Mouse (Mus musculus) kidney, adult 18-20 months (tissue): ENCODE results near the gene Oaz2.
"Not testable (repeated sequence)": the region's sequence is repeated elsewhere in the genome, so short reads cannot be mapped to it uniquely, and the experiment has no call there.

Source experiments
- DNase-seq: peaks from one replicate; pipeline ENCODE4 v3.0.0; 2021

Oaz2 gene

GRCm38 (mm10) chr9:65667701-65668100 lies at the start of gene Oaz2:
TSS of gene Oaz2 (plus strand) at chr9:65668001.
- no peak for DNase-seq

DNA sequence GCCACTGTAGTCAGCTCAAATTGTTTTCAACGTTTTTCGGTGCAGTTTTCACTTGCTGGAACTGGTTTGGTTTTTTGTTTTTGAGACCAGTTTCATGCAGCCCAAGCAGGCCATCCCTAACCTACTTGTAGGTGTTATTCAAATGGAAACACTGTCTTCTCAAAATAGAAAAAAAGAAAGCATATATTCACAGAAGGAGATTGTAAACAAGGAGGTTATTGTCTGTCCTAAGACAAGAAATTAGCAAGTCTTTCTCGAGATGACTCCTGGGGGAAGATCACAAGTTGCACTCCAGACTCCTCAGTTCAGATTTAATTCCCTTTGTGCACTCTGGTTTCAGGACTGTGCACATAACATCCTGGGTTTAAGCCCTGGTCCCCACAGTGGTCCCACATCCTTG lies 48.5 kb upstream of the Oaz2 start:
- no peak for DNase-seq

DNA sequence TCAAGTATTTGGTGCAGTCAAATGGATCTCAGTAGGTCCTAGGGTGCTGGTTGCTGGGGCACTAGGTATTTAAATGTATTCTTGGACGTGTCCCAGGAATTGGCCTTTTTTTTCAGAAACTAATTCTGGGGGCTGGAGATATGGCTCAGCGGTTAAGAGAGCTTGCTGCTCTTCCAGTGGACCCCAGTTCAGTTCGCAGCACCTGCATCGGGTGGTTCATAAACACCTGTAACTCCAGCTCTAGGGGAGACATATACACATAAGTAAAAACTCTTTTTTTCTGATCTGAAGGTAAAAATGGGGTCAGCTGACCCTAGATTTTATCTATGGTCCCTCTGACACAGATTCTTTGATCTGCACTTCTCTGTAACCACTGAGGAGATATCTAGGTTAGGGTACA lies 46.6 kb upstream of the Oaz2 start:
- DNase-seq: no peak

DNA sequence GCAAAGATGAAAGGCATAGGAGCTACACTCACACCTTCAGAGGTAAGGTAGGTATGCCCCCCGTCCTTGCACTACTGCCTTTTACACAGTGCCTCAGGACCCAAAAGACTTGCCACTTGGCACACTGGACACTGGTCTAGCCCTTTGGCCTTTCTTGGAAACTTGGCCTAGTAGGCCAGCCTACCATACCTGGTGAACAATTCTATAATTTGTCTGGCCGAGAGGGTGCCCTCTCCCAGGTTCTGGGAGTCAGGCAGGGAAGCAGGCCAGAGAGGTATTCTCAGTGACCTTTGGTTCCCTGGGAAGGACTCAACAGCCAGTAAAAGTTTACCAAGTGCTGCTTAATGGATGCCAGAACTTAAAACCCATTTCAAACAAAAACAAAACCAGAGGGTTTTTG lies 46.1 kb upstream of the Oaz2 start:
- DNase-seq: peak; percentile 61

- DNase-seq: no peak
Measured at GRCm38 (mm10) chr9:65622826-65623225, 45.0 kb upstream of the Oaz2 start.

DNA sequence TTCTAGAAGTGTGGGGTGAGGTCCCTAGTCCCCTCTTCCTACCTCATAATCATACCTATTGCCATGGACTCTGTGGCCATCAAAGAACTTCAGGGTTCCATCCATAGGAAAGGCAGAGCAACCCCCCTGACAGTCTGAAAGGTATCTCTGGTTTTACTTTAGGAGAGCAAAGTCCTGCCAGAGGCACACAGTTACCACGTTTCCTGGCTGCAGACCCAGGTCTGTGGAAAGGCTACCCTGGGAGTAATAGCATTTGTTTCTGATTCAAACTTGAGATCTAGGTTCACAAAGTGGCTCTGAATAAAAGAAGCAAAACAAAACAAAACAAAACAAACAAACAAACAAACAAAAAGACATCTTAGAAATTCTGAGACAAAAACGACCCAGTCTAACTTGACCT lies 43.5 kb upstream of the Oaz2 start:
- DNase-seq: no peak

GRCm38 (mm10) chr9:65629025-65629766 lies 38.6 kb upstream of the Oaz2 start, which contains the start of gene Rbpms2:
TSS of gene Rbpms2 (plus strand) at chr9:65629648.
- peak; percentile 75 for DNase-seq

GRCm38 (mm10) chr9:65629767-65630630 lies 37.8 kb upstream of the Oaz2 start:
- peak; percentile 83 for DNase-seq

- DNase-seq: peak; percentile 77
Measured at GRCm38 (mm10) chr9:65630631-65631353, 37.0 kb upstream of the Oaz2 start.

DNA sequence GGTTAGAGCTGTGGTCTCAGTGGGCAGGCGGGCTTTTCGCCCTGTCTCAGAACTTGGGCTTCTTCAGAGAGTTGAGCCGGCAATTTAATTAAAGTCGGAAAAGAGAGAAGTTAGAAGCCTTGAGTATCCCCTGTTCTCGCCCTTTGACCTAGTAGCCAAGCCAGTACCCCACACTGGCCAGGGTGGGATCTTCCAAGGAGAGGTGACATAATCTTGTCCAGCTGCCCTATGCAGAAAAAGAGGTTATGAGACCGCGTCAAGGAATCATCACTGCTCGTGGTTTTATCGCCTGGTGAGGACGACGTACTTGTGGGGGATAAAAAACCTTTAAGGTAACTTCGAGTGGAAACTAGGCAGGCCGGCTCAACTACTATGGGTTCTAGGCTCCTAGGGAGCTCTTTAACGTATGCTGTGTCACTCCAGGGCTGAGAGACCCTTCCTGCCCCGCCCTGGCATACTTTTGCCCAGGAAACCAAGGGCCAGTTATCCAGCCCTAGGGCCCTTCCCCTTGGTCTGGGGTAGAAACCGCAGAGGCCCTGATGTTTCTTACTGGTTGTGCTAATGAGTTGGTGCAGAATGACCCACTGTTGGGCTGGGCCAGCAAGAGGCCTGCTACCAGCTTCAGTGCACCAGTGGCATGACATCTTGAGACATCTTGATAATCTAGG lies 36.3 kb upstream of the Oaz2 start:
- peak; percentile 31 for DNase-seq

DNA sequence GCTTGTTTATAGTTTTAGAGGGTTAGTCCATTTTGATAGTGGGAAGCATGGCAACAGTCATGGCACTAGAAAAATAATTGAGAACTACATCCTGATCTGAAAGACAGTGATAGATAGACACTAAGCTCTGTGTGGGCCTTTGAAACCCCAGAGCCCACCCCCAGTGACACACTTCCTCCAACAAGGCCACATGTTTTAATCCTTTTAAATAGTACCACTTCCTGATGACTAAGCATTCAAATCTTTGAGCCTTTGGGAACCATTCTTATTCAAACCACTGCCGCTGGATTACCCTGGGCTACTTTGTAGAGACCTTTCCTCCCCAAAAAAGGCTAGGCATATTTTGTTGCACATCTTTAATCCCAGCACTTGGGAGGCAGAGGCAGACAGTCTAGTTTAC lies 32.0 kb upstream of the Oaz2 start:
- DNase-seq: no peak

DNA sequence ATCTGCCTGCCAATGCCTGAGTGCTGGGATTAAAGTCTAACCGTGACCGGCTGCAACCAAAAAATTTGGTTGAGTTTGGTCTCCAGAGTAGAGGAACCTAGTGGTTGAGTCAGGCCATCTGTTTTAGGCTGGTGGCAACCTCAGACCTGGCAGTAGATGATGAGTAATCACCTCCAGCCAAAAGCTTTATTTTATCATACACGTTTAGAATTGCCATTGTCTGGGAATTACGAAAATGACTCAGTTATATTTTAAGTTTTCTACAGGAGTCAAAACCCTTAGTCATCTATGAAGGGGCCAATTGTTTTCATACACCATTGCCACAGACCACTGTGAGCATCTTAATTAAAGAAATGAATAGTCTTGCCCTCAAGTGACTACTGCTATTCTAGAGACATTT lies 30.9 kb upstream of the Oaz2 start:
- DNase-seq: no peak

- DNase-seq: no peak
Measured at GRCm38 (mm10) chr9:65639065-65639464, 28.7 kb upstream of the Oaz2 start.

- DNase-seq: no peak
Measured at GRCm38 (mm10) chr9:65640838-65641410, 26.9 kb upstream of the Oaz2 start.

- no peak for DNase-seq
Measured at GRCm38 (mm10) chr9:65641446-65642052, 26.3 kb upstream of the Oaz2 start.

DNA sequence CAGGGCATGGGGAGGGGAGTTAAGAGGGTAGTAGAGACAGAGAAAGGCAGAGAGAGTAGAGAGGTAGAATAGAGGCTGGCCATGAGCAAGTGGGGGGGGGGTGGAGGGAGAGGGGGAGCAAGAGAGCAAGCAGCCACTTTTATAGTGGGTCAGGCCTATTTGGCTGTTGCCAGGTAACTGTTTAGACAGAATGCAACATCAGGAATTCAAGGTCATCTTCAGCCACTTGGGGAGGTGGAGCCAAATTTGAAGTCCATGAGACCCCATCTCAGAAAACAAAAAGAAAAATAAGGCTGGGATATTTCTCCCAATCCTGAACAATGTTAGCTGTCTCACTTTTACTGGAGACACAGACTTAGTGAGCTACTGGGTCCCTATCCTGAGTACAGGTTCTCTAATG lies 25.3 kb upstream of the Oaz2 start:
- no peak for DNase-seq

DNA sequence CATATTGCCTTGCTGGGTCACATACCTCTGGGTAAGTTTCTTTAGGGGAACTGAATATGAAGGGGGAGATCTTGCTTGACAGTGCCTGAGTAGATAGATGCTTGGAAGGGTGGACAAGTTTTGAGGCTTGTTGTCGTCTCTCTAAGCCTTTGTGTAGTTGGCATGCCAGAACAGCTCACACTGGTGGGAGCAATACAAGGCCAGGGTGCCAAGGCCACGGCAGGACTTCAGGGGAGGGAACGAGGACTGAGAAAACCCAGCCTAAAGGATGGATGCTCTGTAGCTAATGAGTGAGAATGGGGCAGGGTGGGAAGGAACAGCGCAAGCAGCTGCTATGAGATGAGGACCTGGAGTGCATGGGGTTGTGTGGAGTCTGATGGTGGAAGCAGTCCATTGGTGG lies 22.8 kb upstream of the Oaz2 start:
- DNase-seq: no peak

DNA sequence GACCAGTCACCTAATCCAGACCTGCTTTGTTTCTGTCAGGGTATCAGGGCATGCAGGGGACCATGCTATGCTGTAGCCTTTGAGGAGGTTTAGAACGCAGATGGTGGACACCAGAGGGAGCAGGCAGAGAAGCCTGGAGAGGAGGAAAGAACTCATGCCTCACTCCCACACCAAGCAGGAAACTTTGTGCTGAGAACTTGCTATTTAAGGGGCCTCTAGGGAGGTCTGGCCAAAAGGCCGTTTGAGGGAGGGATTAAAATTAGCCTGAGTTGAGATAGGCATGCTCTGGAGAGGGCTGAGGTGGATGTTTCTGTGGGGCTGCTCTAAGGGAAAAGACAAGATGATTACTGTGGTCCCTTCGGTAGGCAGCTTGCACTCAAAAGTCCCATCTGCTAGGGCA lies 21.8 kb upstream of the Oaz2 start:
- no peak for DNase-seq

- no peak for DNase-seq
Measured at GRCm38 (mm10) chr9:65646782-65647181, 21.0 kb upstream of the Oaz2 start.

- no peak for DNase-seq
Measured at GRCm38 (mm10) chr9:65648730-65649129, 19.1 kb upstream of the Oaz2 start.

GRCm38 (mm10) chr9:65649997-65650396 lies 17.8 kb upstream of the Oaz2 start:
- DNase-seq: no peak

- DNase-seq: not testable (repeated sequence)
Measured at GRCm38 (mm10) chr9:65651957-65652356, 15.8 kb upstream of the Oaz2 start.
